Mouse (Mus musculus) neural tube, embryonic 11.5 days (tissue): ENCODE results near the gene Ccs. TPM values are rescaled to one million over a fixed set of nuclear protein-coding genes. Genes with fewer than 3 reads are reported as not detected.

Source experiments
- ATAC-seq: fragments of 200-750 bp; cut with Nextera tagmentation; 2 replicates; pipeline ENCODE4 v1.8.0; 2017; ENCODE audit warnings: moderate number of reproducible peaks, mild to moderate bottlenecking, moderate TSS enrichment, moderate library complexity; ENCODE audit not compliant: insufficient read depth, low FRiP score, low TSS enrichment
- DNase-seq: peaks from one replicate; pipeline ENCODE4 v3.0.0-alpha.2; 2015; ENCODE audit warnings: low spot score
- H3K27ac ChIP-seq: fragments of 300-500 bp; sonication (generic); 2 replicates; pipeline ENCODE4 v1.5.1; 2014; ENCODE audit warnings: low read depth, mild to moderate bottlenecking, low read length
- H3K27me3 ChIP-seq: fragments of 300-500 bp; sonication (generic); 2 replicates; pipeline ENCODE4 v1.6.1; 2014; ENCODE audit warnings: mild to moderate bottlenecking, low read length, mixed read lengths; ENCODE audit not compliant: control insufficient read depth, insufficient read depth
- H3K36me3 ChIP-seq: fragments of 300-500 bp; sonication (generic); 2 replicates; pipeline ENCODE4 v1.6.1; 2014; ENCODE audit warnings: mild to moderate bottlenecking, low read length, moderate library complexity, mixed read lengths; ENCODE audit not compliant: control insufficient read depth, insufficient read depth
- H3K4me1 ChIP-seq: fragments of 300-500 bp; sonication (generic); 2 replicates; pipeline ENCODE4 v1.6.1; 2014; ENCODE audit warnings: low read length, mixed read lengths; ENCODE audit not compliant: control insufficient read depth, insufficient read depth
- H3K4me2 ChIP-seq: fragments of 300-500 bp; sonication (generic); 2 replicates; pipeline ENCODE4 v1.6.1; 2014; ENCODE audit warnings: low read depth, mild to moderate bottlenecking, moderate library complexity
- H3K4me3 ChIP-seq: fragments of 300-500 bp; sonication (generic); 2 replicates; pipeline ENCODE4 v1.5.1; 2014; ENCODE audit warnings: low read depth, low read length
- H3K9ac ChIP-seq: fragments of 300-500 bp; sonication (generic); 2 replicates; pipeline ENCODE4 v1.6.1; 2014; ENCODE audit warnings: mild to moderate bottlenecking, low read length
- H3K9me3 ChIP-seq: fragments of 300-500 bp; sonication (generic); 2 replicates; pipeline ENCODE4 v1.6.1; 2016; ENCODE audit warnings: low read length; ENCODE audit not compliant: control insufficient read depth
- WGBS: fragments of 180-500 bp; shearing (Covaris S2); extraction: QIAGEN DNeasy Blood & Tissue Kit; methylation state at CpG from one replicate; pipeline ENCODE4 v1.1.7; 2014; 5-methylcytosine and 5-hydroxymethylcytosine counted together
- polyA plus RNA-seq: library from polyadenylated mRNA; unstranded; fragments of >200 nt; fragmentation: Nextera tagmentation; extraction: Ambion mirVana; gene quantifications from 2 replicates; pipeline ENCODE4 v1.2.1, GENCODE M21; 2014

Gene Ccs
- polyA plus RNA-seq, 1 experiment from 2014 or later = 41.4 TPM

DNA sequence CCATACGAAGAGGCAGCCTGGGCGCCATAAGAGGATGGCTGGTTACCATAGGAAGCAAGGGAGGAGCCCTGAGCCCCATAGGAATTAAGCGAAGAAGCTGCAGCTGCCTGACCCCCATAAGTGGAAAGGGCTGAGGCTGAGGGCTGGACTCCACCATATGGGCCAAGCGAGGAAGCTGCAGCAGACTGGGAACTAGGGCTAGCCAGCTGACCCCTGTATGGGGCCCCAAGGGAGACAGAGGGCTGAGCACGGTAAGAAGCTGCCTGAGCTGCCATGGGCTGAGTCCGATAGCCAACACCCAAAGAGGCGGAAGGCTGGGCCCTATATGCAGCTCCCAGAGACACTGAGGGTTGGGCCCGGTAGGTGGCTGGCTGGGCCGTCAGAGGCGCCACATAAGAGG is 35.8 kb downstream of the Ccs start:
- Histone ChIP-seq H3K4me3 (no peak overlapping the region), H3K27ac (no peak overlapping the region)

DNA sequence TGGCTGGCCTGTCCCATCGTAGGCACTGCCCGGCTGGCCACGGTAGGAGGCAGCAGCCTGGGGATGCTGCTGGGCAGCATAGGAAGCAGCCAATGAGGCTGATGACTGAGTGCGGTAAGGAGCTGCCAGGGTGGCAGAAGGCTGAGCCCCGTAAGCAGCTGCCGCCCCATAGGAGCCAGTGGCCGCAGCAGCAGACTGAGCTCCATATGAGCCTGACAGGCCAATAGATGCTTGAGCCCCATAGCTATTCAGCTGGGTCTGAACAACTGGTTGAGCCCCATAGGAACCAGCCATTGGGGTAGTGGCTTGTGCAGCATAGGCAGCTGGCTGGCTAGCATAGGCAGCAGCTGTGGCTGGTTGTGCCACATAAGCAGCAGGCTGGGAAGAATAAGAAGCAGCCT is 36.4 kb downstream of the Ccs start:
- H3K4me1 ChIP-seq = no peaks in the 10 kb centered on the region
- H3K27ac ChIP-seq = no peak overlapping the region
- H3K4me3 ChIP-seq = no peak overlapping the region
- ATAC-seq = no peak
- H3K27me3 ChIP-seq = no peaks in the 10 kb centered on the region
- no peak overlapping the region for H3K4me2 ChIP-seq
- no peak overlapping the region for H3K9ac ChIP-seq
- DNase-seq = no peak
- H3K9me3 ChIP-seq = no peaks in the 10 kb centered on the region
- H3K36me3 ChIP-seq = peaks cover 24% of the 10 kb centered on the region
- WGBS = 93% methylated on average over 7 of the region's 7 CpGs

More for the DNA sequence above, 35.8 kb downstream of the Ccs start:
- DNase-seq = no peak
- Histone ChIP-seq H3K4me2 (no peak overlapping the region), H3K9me3 (no peaks in the 10 kb centered on the region), H3K4me1 (peaks cover 3% of the 10 kb centered on the region; the same call in 1 of the 2 replicates), H3K9ac (no peak overlapping the region), H3K36me3 (peaks cover 24% of the 10 kb centered on the region), H3K27me3 (no peaks in the 10 kb centered on the region)
- no peak for ATAC-seq
- 86% methylated on average over 10 of the region's 10 CpGs for WGBS

DNA sequence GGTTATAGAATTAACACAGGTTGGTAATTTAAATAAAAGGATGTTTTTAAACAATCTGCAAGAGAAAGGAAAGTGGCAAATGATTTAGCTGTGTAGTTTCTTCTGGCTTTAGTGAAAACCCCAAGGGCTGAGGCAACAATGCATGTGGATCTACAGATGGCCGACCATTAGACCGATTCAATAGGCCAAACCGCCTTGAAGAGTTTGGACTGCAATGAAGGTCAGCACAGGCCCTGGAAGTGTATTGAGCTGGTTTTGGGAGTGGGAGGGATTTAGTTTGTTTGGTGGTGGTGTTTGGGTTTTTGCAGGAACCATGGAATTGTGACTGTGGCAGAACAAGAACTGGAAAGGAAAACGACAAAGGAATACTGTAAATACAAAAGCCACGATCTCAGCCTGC is 40.0 kb downstream of the Ccs start:
- 96% methylated on average over 5 of the region's 5 CpGs for WGBS
- no peaks in the 10 kb centered on the region for H3K4me1 ChIP-seq
- no peaks in the 10 kb centered on the region for H3K27me3 ChIP-seq
- no peaks in the 10 kb centered on the region for H3K9me3 ChIP-seq
- no peak overlapping the region for H3K4me2 ChIP-seq
- peaks cover 24% of the 10 kb centered on the region for H3K36me3 ChIP-seq
- ATAC-seq (no peak), DNase-seq (no peak)
- H3K27ac ChIP-seq = no peak overlapping the region
- H3K4me3 ChIP-seq = no peak overlapping the region
- no peak overlapping the region for H3K9ac ChIP-seq

DNA sequence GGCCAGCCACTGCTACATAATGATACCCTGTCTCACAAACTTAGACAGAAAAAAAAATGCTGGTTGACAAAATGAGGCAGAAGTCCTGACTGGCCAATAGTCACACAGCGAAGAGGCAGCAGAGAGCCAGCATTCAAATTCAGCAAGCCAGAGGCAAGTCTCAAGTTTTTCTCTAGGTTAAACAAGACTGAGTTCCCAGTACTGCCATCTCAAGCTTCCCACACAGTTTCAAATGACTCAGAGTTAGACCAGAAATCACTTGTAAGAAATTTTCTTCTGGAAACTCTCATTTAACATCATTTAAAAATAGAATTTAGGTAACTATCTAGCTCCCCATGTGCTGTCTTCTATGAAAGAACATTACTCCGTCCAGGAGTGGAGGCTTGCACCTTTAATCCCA is 41.3 kb downstream of the Ccs start:
- DNase-seq = no peak
- Histone ChIP-seq H3K9ac (no peak overlapping the region), H3K9me3 (no peaks in the 10 kb centered on the region), H3K36me3 (peaks cover 18% of the 10 kb centered on the region), H3K27ac (no peak overlapping the region), H3K4me1 (no peaks in the 10 kb centered on the region), H3K4me3 (no peak overlapping the region), H3K27me3 (no peaks in the 10 kb centered on the region), H3K4me2 (no peak overlapping the region)
- 96% methylated on average over 2 of the region's 2 CpGs for WGBS
- no peak for ATAC-seq

DNA sequence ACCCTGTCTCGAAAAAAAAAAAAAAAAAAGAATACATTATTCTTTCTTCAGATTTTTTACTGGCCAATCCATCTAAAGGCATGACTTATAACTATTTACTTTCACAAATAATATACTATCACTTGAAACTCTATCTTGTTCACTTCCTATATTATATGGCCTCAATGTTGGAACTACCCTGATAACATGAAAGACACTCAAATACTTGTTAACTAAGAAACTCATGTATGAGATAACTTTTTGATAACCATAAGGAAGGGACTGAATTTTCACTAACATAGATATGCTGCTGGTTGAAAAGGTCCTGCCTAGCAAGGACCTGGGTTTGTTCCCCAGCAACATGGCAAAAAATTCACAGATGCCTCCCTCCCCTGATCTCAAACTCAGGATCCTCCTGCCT is 43.2 kb downstream of the Ccs start:
- WGBS = 89% methylated on average over 1 of the region's 1 CpGs
- ATAC-seq (no peak), DNase-seq (no peak)
- H3K4me3 ChIP-seq = no peak overlapping the region
- H3K4me2 ChIP-seq = no peak overlapping the region
- H3K4me1 ChIP-seq = peaks cover 9% of the 10 kb centered on the region
- no peaks in the 10 kb centered on the region for H3K27me3 ChIP-seq
- no peaks in the 10 kb centered on the region for H3K9me3 ChIP-seq
- peaks cover 10% of the 10 kb centered on the region; the same call in 1 of the 2 replicates for H3K36me3 ChIP-seq
- H3K9ac ChIP-seq = no peak overlapping the region
- H3K27ac ChIP-seq = no peak overlapping the region

DNA sequence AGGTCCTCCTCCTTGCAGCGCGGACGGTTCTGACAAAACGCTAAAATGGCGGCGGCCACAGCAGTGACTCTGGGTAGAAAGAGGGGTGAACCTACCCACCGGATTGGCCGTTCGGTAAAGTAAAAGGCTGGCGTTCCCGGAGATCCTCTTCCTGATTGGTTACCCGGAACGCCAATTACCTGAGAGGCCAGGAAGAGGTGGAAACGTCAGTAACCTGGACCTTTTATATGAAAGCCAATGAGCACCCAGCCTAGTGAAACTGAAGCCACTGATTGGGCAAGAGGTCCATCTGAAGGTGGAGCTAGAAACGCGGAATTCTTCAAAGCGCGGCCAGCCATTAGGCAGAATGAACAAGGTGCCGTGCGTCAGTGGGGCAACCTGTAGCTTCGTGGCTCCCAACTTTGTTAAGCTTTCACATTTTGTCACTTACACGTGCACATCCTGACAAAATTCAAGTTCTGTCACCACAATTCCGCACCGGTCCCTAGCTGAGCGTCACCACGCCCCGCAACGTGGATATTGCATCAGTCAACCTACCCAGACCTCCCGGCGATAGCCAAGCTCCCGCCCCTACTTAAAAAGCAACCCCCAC is 45.2 kb downstream of the Ccs start, which contains the start of gene Rbm4:
TSS of gene Rbm4 (minus strand) at position 71 of the 592 bp plus-strand sequence.
- peaks cover 6% of the 10 kb centered on the region for H3K36me3 ChIP-seq
- under 1% methylated on average over 31 of the region's 31 CpGs for WGBS

DNA sequence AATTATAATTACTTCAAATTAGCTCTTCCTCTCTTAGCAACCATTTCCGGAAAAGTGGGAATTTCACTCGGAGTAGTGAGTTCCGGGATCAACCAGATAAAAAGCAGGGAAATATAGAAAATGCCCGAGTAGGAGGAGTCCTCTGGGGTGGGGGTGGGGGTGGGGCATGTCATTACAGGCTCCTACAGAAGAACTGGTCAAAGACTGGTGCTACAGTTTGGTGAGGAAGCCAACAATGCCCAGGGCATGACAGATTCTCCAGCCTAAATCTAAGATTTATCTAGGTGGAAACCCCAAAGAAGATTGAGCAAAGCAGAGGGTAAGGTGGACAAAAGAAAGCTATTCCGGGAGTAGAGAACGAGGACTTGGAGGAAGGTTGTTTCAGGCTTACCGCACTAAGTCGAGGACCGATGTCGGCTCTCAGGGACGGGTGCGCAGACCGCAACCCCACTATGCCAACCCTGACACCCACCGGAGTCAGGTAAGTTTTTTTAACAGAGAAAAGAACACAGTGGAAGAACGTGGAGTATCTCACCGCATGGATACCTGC is 45.8 kb downstream of the Ccs start:
- Histone ChIP-seq H3K4me3 (peak overlapping the region; percentile 67), H3K27me3 (no peaks in the 10 kb centered on the region), H3K9ac (peak overlapping the region; percentile 62), H3K4me2 (peak overlapping the region; percentile 50), H3K36me3 (peaks cover 6% of the 10 kb centered on the region), H3K9me3 (no peaks in the 10 kb centered on the region), H3K27ac (no peak overlapping the region), H3K4me1 (peaks cover 19% of the 10 kb centered on the region)
- DNase-seq (no peak), ATAC-seq (0 out of 2 replicates have a peak, but pooled peaks have one; percentile 36)
- WGBS = 2% methylated on average over 16 of the region's 16 CpGs

More for the DNA sequence above, 45.2 kb downstream of the Ccs start, which contains the start of gene Rbm4:
- Histone ChIP-seq H3K9ac (peak within 1 kb of the TSS; percentile 62), H3K4me2 (peak within 1 kb of the TSS; percentile 69), H3K27ac (no peak within 1 kb of the TSS), H3K9me3 (no peaks in the 10 kb centered on the region), H3K4me3 (peak within 1 kb of the TSS; percentile 67), H3K27me3 (no peaks in the 10 kb centered on the region), H3K4me1 (peaks cover 19% of the 10 kb centered on the region)
- ATAC-seq = peak; percentile 99
- peak; percentile 95 for DNase-seq

DNA sequence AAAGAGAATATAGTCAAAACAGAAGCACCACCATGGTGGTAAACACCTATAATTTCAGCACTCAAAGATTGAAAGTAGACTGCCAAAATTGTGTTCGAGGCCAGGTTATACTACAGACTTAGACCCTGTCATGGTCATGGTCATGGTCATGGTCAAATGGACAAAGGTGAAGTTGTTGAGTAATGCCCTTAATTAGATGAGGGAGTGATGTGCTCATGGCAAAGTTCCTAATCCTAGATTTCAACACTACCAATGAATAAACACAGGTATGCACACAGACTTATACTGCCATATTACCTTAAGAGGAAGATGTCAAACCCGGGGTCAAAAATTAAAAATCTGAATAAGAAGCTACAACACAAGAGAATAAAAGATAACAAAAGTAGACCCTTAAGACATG is 52.8 kb downstream of the Ccs start:
- peaks cover 14% of the 10 kb centered on the region for H3K36me3 ChIP-seq
- no peak overlapping the region for H3K4me3 ChIP-seq
- ATAC-seq (no peak), DNase-seq (no peak)
- 93% methylated on average over 2 of the region's 2 CpGs for WGBS
- H3K27me3 ChIP-seq = no peaks in the 10 kb centered on the region
- no peaks in the 10 kb centered on the region for H3K9me3 ChIP-seq
- H3K9ac ChIP-seq = no peak overlapping the region
- no peak overlapping the region for H3K4me2 ChIP-seq
- H3K4me1 ChIP-seq = peaks cover 12% of the 10 kb centered on the region
- H3K27ac ChIP-seq = no peak overlapping the region

DNA sequence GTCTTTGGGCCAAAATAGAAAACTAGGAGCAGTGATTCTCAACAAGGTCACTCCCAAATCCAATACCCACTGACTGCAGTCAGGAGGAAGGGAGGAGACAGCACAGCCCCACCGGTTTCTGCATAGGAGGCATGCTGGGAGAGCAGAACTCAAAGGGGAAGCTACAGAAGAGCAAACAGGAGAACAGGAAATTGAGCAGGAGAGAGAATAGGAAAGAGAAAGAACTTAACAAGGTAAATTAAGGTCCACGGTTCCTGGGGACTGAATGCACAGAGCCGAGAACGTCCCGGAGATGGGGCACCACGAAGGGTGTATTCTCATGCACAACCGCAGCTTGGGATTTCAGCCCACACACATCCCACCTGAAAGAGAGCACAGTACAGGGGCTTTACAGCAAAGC is 53.9 kb downstream of the Ccs start:
- WGBS = 88% methylated on average over 7 of the region's 7 CpGs
- Histone ChIP-seq H3K4me2 (no peak overlapping the region), H3K27ac (no peak overlapping the region), H3K27me3 (no peaks in the 10 kb centered on the region), H3K36me3 (peaks cover 12% of the 10 kb centered on the region), H3K4me3 (no peak overlapping the region), H3K9me3 (no peaks in the 10 kb centered on the region), H3K9ac (no peak overlapping the region), H3K4me1 (peaks cover 3% of the 10 kb centered on the region; the same call in 1 of the 2 replicates)
- ATAC-seq (no peak), DNase-seq (no peak)
